Mouse (Mus musculus): Measurements from ENCODE around the gene Lsm14b. TPM values are rescaled to one million over a fixed set of nuclear protein-coding genes. Genes with fewer than 3 reads are reported as not detected.

Lsm14b gene
- polyA plus RNA-seq (2015; fragmentation: Nextera tagmentation; extraction: Ambion mirVana), result 20.4 and 20.6 TPM in 2 replicates

GRCm38 (mm10) chr2:180024401-180025098, at the start of gene Lsm14b:
Gene Lsm14b (plus strand): TSS chr2:180024987.
- peaks cover 41% of the 10 kb centered on the region for H3K27me3 ChIP-seq
- H3K4me1 ChIP-seq, result peaks cover 44% of the 10 kb centered on the region
- H3K27ac ChIP-seq, result peak within 1 kb of the TSS; percentile 96
- WGBS, result under 1% methylated on average over 58 of the region's 80 CpGs
- no peaks in the 10 kb centered on the region for H3K9me3 ChIP-seq (replicated peaks)
- H3K4me2 ChIP-seq, result peak within 1 kb of the TSS; percentile 81
- H3K36me3 ChIP-seq (ENCODE audit: poor library complexity, severe bottlenecking), result peaks cover 24% of the 10 kb centered on the region
- ATAC-seq, result peak; percentile 97
- H3K4me3 ChIP-seq, result peak within 1 kb of the TSS; percentile 98
- peak within 1 kb of the TSS; percentile 97 for H3K9ac ChIP-seq

DNA sequence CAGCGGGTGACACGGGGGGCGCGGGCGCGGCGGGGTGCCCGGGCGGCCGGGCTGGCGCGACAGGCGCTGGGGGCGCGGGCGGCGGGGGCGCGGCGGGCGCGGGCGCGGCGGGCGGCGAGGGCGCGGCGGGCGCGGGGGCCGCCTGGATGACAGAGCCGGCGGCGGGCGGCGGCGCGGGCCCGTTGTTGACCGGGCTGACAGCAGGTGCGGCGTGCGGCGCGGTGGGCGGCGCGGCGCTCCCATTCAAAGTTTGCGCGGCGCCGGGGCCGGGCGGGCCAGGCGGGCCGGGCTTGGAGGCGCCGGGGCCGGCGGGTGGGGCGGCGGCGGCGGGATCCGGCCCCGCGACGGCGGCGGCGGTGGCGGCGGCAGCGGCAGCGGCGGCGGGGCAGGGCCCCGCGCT, 48.9 kb upstream of the Lsm14b start:
- no peak for ATAC-seq
- Histone ChIP-seq H3K27ac (no peak overlapping the region), H3K27me3 (no peaks in the 10 kb centered on the region), H3K4me2 (peak overlapping the region; percentile 100), H3K36me3 (ENCODE audit: poor library complexity, severe bottlenecking) (no peaks in the 10 kb centered on the region), H3K9me3 (replicated peaks) (no peaks in the 10 kb centered on the region), H3K4me1 (peaks cover 55% of the 10 kb centered on the region), H3K9ac (peak overlapping the region; percentile 86), H3K4me3 (peak overlapping the region; percentile 66)
- WGBS, result 0% methylated on average over 9 of the region's 82 CpGs

DNA sequence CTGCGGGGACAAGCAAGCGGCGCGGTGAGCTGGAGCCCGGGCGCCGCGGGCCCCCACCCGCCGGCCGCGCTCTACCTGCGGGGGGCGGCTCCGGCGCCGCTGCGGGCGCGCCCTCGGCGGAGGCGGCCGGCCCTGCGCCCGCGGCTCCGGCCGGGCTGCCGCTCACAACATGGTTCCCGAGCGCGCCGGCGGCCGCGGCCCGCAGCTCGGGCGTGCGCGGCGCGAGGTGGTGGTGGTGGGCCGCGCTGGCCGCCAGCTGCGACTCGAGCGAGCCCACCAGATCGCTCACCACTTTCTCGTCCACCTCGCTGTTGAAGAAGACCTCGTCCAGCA, 48.5 kb upstream of the Lsm14b start:
- H3K4me1 ChIP-seq, result peaks cover 51% of the 10 kb centered on the region
- peak overlapping the region; percentile 66 for H3K4me3 ChIP-seq
- peak overlapping the region; percentile 86 for H3K9ac ChIP-seq
- H3K27ac ChIP-seq, result peak overlapping the region; percentile 93
- ATAC-seq, result no peak
- H3K27me3 ChIP-seq, result no peaks in the 10 kb centered on the region
- WGBS, result under 1% methylated on average over 25 of the region's 54 CpGs
- no peaks in the 10 kb centered on the region for H3K36me3 ChIP-seq (ENCODE audit: poor library complexity, severe bottlenecking)
- H3K9me3 ChIP-seq (replicated peaks), result no peaks in the 10 kb centered on the region
- H3K4me2 ChIP-seq, result peak overlapping the region; percentile 100

DNA sequence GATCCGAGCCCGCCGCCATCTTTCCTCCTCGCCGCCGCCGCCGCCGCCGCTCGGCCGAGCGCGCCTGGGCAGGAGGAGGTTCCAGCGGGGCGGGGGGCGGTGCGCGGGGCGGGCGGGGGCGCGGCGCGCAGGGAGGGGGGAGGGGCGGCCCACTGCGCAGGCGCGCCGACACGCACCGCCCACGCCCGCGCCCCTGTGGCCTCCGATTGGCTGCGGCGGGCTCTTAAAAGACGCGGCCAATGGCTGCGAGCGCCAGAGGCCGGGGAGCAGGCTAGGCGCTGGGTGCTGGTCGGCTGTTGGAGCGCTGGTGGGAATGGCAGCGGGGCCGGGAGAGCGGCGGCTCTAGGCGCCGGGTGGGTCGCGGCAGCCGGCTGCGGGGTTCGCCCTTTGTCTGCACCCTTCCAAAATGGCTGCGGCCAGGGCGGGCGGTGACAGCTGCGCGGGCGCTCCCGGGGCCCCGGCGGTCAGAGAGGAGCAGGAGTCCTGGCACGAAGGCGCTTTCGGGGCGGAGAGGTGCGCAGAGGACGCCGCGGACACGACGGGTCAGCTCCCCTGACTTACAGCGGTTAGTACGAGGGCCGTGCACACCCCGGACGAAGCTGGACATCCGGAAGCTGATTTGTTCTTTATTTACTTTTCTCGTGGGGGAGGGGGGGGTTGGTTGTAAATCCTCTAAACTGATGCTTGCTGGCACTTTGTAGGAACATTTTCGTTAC, 48.0 kb upstream of the Lsm14b start, which contains the start of gene Taf4:
TSS of gene Taf4 (minus strand) at position 19 of the 716 bp plus-strand sequence.
- peak; percentile 97 for ATAC-seq
- WGBS, result under 1% methylated on average over 55 of the region's 84 CpGs

DNA sequence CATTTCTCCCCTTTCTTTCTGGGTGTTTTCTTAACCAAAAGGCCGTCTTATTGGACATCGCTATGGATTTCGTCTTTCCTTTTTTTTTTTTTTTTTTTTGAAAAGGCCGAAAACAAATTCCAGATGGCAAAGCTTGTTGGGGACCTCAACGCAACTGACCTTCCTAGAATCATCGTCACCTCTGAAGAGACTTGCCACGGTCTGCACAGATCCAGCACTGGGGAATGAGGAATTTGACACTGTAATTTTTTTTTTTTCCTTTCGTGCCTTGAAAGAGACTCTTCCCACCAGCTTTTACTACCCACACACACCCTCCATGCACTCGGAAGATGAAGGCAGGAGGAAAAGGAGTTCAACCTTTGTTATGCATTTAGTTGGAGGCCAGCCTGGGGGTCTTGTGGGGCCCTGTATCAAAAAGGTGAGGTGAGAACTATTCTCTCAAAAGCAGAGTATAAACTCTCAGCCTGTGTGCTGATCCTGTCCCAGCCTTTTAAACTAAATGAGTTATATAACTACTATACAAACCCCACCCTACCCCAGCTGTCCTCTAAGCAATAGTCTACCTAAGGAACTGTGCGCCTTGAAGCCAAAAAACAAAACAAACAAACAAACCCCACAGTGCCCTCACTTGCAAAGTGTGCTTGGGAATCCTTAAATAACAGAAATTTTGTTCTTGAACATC, 47.3 kb upstream of the Lsm14b start:
- Histone ChIP-seq H3K9ac (peak overlapping the region; percentile 86), H3K4me2 (peak overlapping the region; percentile 100), H3K36me3 (ENCODE audit: poor library complexity, severe bottlenecking) (no peaks in the 10 kb centered on the region), H3K4me1 (peaks cover 38% of the 10 kb centered on the region), H3K27me3 (no peaks in the 10 kb centered on the region), H3K9me3 (replicated peaks) (no peaks in the 10 kb centered on the region), H3K27ac (no peak overlapping the region), H3K4me3 (peak overlapping the region; percentile 66)
- no peak for ATAC-seq
- 11% methylated on average over 10 of the region's 10 CpGs for WGBS

More for the DNA sequence above, 48.0 kb upstream of the Lsm14b start, which contains the start of gene Taf4:
- no peaks in the 10 kb centered on the region for H3K36me3 ChIP-seq (ENCODE audit: poor library complexity, severe bottlenecking)
- H3K4me1 ChIP-seq, result peaks cover 45% of the 10 kb centered on the region
- no peaks in the 10 kb centered on the region for H3K27me3 ChIP-seq
- peak within 1 kb of the TSS; percentile 66 for H3K4me3 ChIP-seq
- H3K9ac ChIP-seq, result peak within 1 kb of the TSS; percentile 86
- H3K27ac ChIP-seq, result peak within 1 kb of the TSS; percentile 93
- no peaks in the 10 kb centered on the region for H3K9me3 ChIP-seq (replicated peaks)
- H3K4me2 ChIP-seq, result peak within 1 kb of the TSS; percentile 100

DNA sequence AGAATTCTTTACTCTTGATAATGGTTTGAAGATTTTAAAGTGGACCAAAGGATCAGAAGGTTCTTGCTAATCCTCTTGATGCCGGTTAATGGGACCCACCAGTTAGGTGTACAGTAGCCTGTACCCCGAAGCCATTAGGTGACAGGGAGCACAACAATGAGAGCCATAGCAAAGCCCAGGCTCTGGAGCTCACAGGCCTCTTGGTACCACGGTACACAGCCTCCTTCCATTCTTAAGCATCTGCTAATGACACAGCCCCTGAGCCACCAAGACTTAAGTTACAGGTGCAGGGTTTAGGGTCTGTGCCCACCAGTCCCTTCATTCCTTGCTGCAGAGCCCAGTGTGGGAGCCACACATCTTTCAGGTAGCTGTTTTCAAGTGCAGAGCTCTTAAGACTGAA, 46.5 kb upstream of the Lsm14b start:
- H3K27me3 ChIP-seq, result no peaks in the 10 kb centered on the region
- H3K4me2 ChIP-seq, result peak overlapping the region; percentile 100
- peaks cover 31% of the 10 kb centered on the region for H3K4me1 ChIP-seq
- no peaks in the 10 kb centered on the region for H3K9me3 ChIP-seq (replicated peaks)
- H3K4me3 ChIP-seq, result 0 out of 2 replicates have a peak overlapping the region, but pooled peaks have one; percentile 66
- H3K9ac ChIP-seq, result peak overlapping the region; percentile 86; the same call in 1 of the 2 replicates
- no peak overlapping the region for H3K27ac ChIP-seq
- 74% methylated on average over 3 of the region's 3 CpGs for WGBS
- no peaks in the 10 kb centered on the region for H3K36me3 ChIP-seq (ENCODE audit: poor library complexity, severe bottlenecking)
- ATAC-seq, result no peak

DNA sequence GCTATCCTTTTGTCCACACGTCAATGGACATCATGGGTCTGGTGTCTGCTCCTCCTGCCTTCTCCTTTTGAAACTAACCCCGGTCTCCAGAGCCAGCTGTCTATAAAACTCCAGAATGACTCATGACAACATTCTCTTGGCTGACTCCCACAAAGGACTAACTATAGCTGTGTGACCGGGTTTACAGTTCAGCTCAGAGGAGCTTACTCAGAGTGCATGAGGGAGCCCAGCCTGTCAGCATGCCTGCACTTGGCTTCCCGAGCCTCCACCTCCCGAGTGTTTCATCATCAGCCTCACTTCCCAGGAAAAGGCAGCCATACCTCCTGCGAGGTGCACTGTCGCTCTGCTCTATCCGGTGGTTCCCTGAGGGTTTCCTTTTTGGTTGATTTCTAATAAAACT, 45.0 kb upstream of the Lsm14b start:
- no peaks in the 10 kb centered on the region for H3K9me3 ChIP-seq (replicated peaks)
- H3K4me3 ChIP-seq, result no peak overlapping the region
- no peaks in the 10 kb centered on the region for H3K27me3 ChIP-seq
- ATAC-seq, result no peak
- no peak overlapping the region for H3K4me2 ChIP-seq
- no peak overlapping the region for H3K9ac ChIP-seq
- H3K36me3 ChIP-seq (ENCODE audit: poor library complexity, severe bottlenecking), result no peaks in the 10 kb centered on the region
- no peak overlapping the region for H3K27ac ChIP-seq
- peaks cover 15% of the 10 kb centered on the region for H3K4me1 ChIP-seq
- WGBS, result 70% methylated on average over 8 of the region's 8 CpGs

DNA sequence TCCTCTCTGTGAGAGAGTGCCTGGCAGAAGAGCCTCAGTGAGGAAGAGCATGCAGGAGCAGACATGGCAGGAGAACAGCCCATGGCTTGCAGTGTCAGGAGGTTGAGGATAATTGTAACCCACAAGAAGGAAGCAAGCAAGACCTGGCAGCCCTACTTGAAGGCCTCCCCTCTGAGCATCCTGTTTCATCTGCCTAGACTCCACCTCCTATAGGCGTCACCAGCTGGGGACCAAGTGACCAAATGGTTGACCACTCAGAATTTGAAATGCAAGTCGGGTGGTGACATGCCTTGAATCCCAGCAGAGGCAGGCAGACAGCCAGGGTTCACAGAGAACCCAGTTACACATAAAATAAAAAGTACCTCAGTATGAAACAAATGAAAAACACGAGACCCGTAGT, 44.2 kb upstream of the Lsm14b start:
- Histone ChIP-seq H3K9me3 (replicated peaks) (no peaks in the 10 kb centered on the region), H3K36me3 (ENCODE audit: poor library complexity, severe bottlenecking) (no peaks in the 10 kb centered on the region), H3K27me3 (no peaks in the 10 kb centered on the region), H3K9ac (no peak overlapping the region), H3K4me2 (no peak overlapping the region), H3K27ac (no peak overlapping the region), H3K4me3 (no peak overlapping the region), H3K4me1 (peaks cover 11% of the 10 kb centered on the region)
- no peak for ATAC-seq
- 57% methylated on average over 4 of the region's 4 CpGs for WGBS

DNA sequence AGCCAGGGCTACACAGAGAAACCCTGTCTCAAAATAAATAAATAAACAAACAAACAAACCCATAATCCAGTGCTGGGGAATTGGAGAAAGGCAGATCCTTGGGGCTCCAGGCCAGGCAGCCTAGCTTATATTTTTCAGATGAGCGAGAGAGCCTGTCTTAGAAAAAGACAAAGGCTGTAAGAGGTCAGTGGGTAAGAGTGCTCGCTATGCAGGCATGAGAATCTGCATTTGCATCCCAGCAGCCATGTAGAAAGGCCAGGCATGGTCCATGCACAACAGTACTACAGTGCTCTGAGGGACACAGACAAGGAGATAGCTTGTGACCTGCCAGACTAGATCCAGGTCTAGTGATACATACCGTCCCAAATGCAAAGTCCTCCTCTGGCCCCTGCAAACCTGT, 42.1 kb upstream of the Lsm14b start:
- no peak for ATAC-seq
- Histone ChIP-seq H3K27ac (no peak overlapping the region), H3K9me3 (replicated peaks) (no peaks in the 10 kb centered on the region), H3K4me3 (no peak overlapping the region), H3K4me1 (peaks cover 6% of the 10 kb centered on the region), H3K4me2 (no peak overlapping the region), H3K27me3 (no peaks in the 10 kb centered on the region), H3K36me3 (ENCODE audit: poor library complexity, severe bottlenecking) (no peaks in the 10 kb centered on the region), H3K9ac (no peak overlapping the region)
- WGBS, result 80% methylated on average over 3 of the region's 3 CpGs

DNA sequence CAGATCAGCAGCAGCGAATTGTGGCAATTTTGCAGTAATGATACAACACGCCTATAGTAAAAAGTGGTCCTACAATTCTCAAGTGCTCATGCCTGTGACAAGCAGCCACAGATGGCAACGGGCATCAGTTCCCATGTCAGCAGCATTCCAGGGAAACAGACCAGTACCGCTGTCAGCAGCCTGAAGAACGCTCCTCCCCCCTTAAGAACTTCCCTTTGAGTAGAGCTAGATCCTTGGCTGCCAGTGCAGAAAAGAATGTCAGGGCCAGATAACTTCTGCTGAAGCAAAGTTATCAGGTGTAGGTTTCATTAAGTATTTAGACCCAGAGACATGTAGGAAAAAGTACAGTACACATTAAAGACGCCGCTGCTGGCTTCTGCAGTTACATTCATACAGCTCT, 40.0 kb upstream of the Lsm14b start:
- Histone ChIP-seq H3K27me3 (no peaks in the 10 kb centered on the region), H3K4me3 (no peak overlapping the region), H3K9ac (no peak overlapping the region), H3K36me3 (ENCODE audit: poor library complexity, severe bottlenecking) (no peaks in the 10 kb centered on the region), H3K9me3 (replicated peaks) (no peaks in the 10 kb centered on the region), H3K4me2 (no peak overlapping the region), H3K4me1 (no peaks in the 10 kb centered on the region), H3K27ac (no peak overlapping the region)
- WGBS, result 47% methylated on average over 7 of the region's 7 CpGs
- ATAC-seq, result no peak

DNA sequence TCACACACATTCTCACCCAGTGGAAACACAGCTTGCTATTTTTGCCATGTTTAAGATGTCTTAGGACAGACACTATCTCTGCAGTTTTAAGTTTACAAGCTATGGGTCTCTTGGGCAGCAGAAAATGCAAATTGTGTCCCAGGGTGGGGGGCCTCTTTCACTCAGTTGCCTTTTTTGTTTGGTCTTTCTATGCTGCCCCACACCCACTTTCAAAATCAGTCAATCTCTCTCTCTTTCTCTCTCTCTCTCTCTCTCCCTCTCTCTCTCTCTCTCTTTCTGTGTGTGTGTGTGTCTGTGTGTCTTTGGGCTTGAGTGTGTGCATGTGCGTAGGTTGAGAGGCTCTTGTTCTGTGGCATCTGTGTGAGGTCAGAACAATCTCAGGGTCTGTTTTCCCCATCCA, 39.1 kb upstream of the Lsm14b start:
- Histone ChIP-seq H3K9ac (no peak overlapping the region), H3K4me3 (no peak overlapping the region), H3K4me2 (no peak overlapping the region), H3K27ac (no peak overlapping the region), H3K27me3 (no peaks in the 10 kb centered on the region), H3K9me3 (replicated peaks) (no peaks in the 10 kb centered on the region), H3K36me3 (ENCODE audit: poor library complexity, severe bottlenecking) (no peaks in the 10 kb centered on the region), H3K4me1 (no peaks in the 10 kb centered on the region)
- ATAC-seq, result no peak
- WGBS, result 76% methylated on average over 1 of the region's 1 CpGs

GRCm38 (mm10) chr2:179986437-179987022, 38.3 kb upstream of the Lsm14b start:
- ATAC-seq, result no peak
- no peak overlapping the region for H3K27ac ChIP-seq
- no peaks in the 10 kb centered on the region for H3K36me3 ChIP-seq (ENCODE audit: poor library complexity, severe bottlenecking)
- H3K4me3 ChIP-seq, result no peak overlapping the region
- no peaks in the 10 kb centered on the region for H3K9me3 ChIP-seq (replicated peaks)
- H3K4me1 ChIP-seq, result no peaks in the 10 kb centered on the region
- no peak overlapping the region for H3K9ac ChIP-seq
- no peak overlapping the region for H3K4me2 ChIP-seq
- no peaks in the 10 kb centered on the region for H3K27me3 ChIP-seq
- WGBS, result 79% methylated on average over 10 of the region's 10 CpGs
